Mouse (Mus musculus) yolk sac, embryonic 10.5 days (tissue): ENCODE measurements at regions not wholly inside any gene's neighbourhood (a gene's known extent, or its start where the extent isn't known, plus 50 kb on each side); places are given as distances from the start of the nearest gene placed in this dataset.
A peak's percentile ranks its signal among the peaks of the same experiment; 100 is the strongest.

Experiments
- DNase-seq: peaks from one replicate; pipeline ENCODE4 v3.0.0-alpha.2; 2017; ENCODE audit warnings: low spot score

GRCm38 (mm10) chr8:89169484-89169883 is 125.5 kb upstream of the Sall1 start:
- no peak for DNase-seq

- DNase-seq, result no peak
Observed at GRCm38 (mm10) chr8:89167026-89167425, 123.1 kb upstream of the Sall1 start.

GRCm38 (mm10) chr8:89156909-89157308 is 112.9 kb upstream of the Sall1 start:
- no peak for DNase-seq

GRCm38 (mm10) chr8:89153605-89154004 is 109.6 kb upstream of the Sall1 start:
- DNase-seq, result no peak

- DNase-seq, result no peak
Observed at GRCm38 (mm10) chr8:89152867-89153595, 109.1 kb upstream of the Sall1 start.

GRCm38 (mm10) chr8:89152331-89152730 is 108.4 kb upstream of the Sall1 start:
- no peak for DNase-seq

GRCm38 (mm10) chr8:89150952-89151351 is 107.0 kb upstream of the Sall1 start:
- DNase-seq, result no peak

GRCm38 (mm10) chr8:89141529-89142235 is 97.7 kb upstream of the Sall1 start:
- DNase-seq, result peak; percentile 27

GRCm38 (mm10) chr8:89139876-89140275 is 95.9 kb upstream of the Sall1 start:
- no peak for DNase-seq

- no peak for DNase-seq
Observed at GRCm38 (mm10) chr8:89138416-89139125, 94.6 kb upstream of the Sall1 start.

- no peak for DNase-seq
Observed at GRCm38 (mm10) chr8:89134581-89135484, 90.9 kb upstream of the Sall1 start.

- no peak for DNase-seq
Observed at GRCm38 (mm10) chr8:89134058-89134457, 90.1 kb upstream of the Sall1 start.

GRCm38 (mm10) chr8:89121051-89121450 is 77.1 kb upstream of the Sall1 start:
- DNase-seq, result no peak

- no peak for DNase-seq
Observed at GRCm38 (mm10) chr8:89107895-89108660, 64.1 kb upstream of the Sall1 start.

- DNase-seq, result no peak
Observed at GRCm38 (mm10) chr8:89106346-89106745, 62.4 kb upstream of the Sall1 start.

- DNase-seq, result no peak
Observed at GRCm38 (mm10) chr8:89097396-89097795, 53.4 kb upstream of the Sall1 start.
